Mouse (Mus musculus): ENCODE measurements at regions not wholly inside any gene's neighbourhood (a gene's known extent, or its start where the extent isn't known, plus 50 kb on each side); places are given as distances from the start of the nearest gene placed in this dataset.

- DNase-seq (ENCODE audit: low spot score) (no peak), ATAC-seq (no peak)
- Histone ChIP-seq H3K4me2 (replicated peaks; ENCODE audit: low read depth, low read length) (no peak overlapping the region), H3K4me3 (ENCODE audit: low read depth, low read length) (no peak overlapping the region), H3K27me3 (replicated peaks; ENCODE audit: insufficient read depth, low read length) (no peaks in the 10 kb centered on the region), H3K27ac (ENCODE audit: low read length) (no peak overlapping the region), H3K36me3 (ENCODE audit: insufficient read depth, low read length) (no peaks in the 10 kb centered on the region), H3K9me3 (ENCODE audit: low read length) (no peaks in the 10 kb centered on the region), H3K4me1 (ENCODE audit: insufficient read depth, low read depth, low read length) (peaks cover 3% of the 10 kb centered on the region; the same call in 1 of the 2 replicates), H3K9ac (replicated peaks; ENCODE audit: low read depth) (no peak overlapping the region)
- TF ChIP-seq EP300 (IDR thresholded peaks at IDR 0.05), result no peak
- TF ChIP-seq CTCF (IDR thresholded peaks at IDR 0.05), result no peak
- WGBS, result 58% methylated on average over 1 of the region's 1 CpGs
These were observed 372.3 kb downstream of the Gm49356 start for GRCm38 (mm10) chr15:59261380-59261779.

GRCm38 (mm10) chr15:59262380-59262779, 373.3 kb downstream of the Gm49356 start:
- no peaks in the 10 kb centered on the region for H3K27me3 ChIP-seq (replicated peaks; ENCODE audit: insufficient read depth, low read length)
- no peak overlapping the region for H3K4me2 ChIP-seq (replicated peaks; ENCODE audit: low read depth, low read length)
- H3K36me3 ChIP-seq (ENCODE audit: insufficient read depth, low read length), result no peaks in the 10 kb centered on the region
- no peaks in the 10 kb centered on the region for H3K9me3 ChIP-seq (ENCODE audit: low read length)
- 79% methylated on average over 2 of the region's 2 CpGs for WGBS
- no peak overlapping the region for H3K27ac ChIP-seq (ENCODE audit: low read length)
- peaks cover 3% of the 10 kb centered on the region; the same call in 1 of the 2 replicates for H3K4me1 ChIP-seq (ENCODE audit: insufficient read depth, low read depth, low read length)
- DNase-seq (ENCODE audit: low spot score) (no peak), ATAC-seq (no peak)
- no peak overlapping the region for H3K4me3 ChIP-seq (ENCODE audit: low read depth, low read length)
- TF ChIP-seq EP300 (IDR thresholded peaks at IDR 0.05) (no peak), CTCF (IDR thresholded peaks at IDR 0.05) (no peak)
- no peak overlapping the region for H3K9ac ChIP-seq (replicated peaks; ENCODE audit: low read depth)

GRCm38 (mm10) chr15:59263433-59264328, 374.6 kb downstream of the Gm49356 start:
- H3K36me3 ChIP-seq (ENCODE audit: insufficient read depth, low read length), result no peaks in the 10 kb centered on the region
- peak overlapping the region; percentile 11 for H3K27ac ChIP-seq (ENCODE audit: low read length)
- no peaks in the 10 kb centered on the region for H3K9me3 ChIP-seq (ENCODE audit: low read length)
- H3K4me2 ChIP-seq (replicated peaks; ENCODE audit: low read depth, low read length), result peak overlapping the region; percentile 22
- H3K9ac ChIP-seq (replicated peaks; ENCODE audit: low read depth), result no peak overlapping the region
- H3K27me3 ChIP-seq (replicated peaks; ENCODE audit: insufficient read depth, low read length), result no peaks in the 10 kb centered on the region
- 28% methylated on average over 13 of the region's 13 CpGs for WGBS
- ATAC-seq (peak; percentile 90), DNase-seq (ENCODE audit: low spot score) (peak; percentile 85)
- H3K4me3 ChIP-seq (ENCODE audit: low read depth, low read length), result no peak overlapping the region
- H3K4me1 ChIP-seq (ENCODE audit: insufficient read depth, low read depth, low read length), result peaks cover 3% of the 10 kb centered on the region; the same call in 1 of the 2 replicates
- TF ChIP-seq EP300 (IDR thresholded peaks at IDR 0.05) (no peak), CTCF (IDR thresholded peaks at IDR 0.05) (peak; percentile 56)

Measured in lung, postnatal 0 days (tissue).